Mouse (Mus musculus) hindbrain, embryonic 11.5 days (tissue): ENCODE results near the gene Cdk14. TPM values are rescaled to one million over a fixed set of nuclear protein-coding genes. Genes with fewer than 3 reads are reported as not detected.

Experiments used
- ATAC-seq: fragments of 200-750 bp; cut with Nextera tagmentation; 2 replicates; pipeline ENCODE4 v1.8.0; 2017; ENCODE audit warnings: mild to moderate bottlenecking, moderate TSS enrichment, moderate library complexity; ENCODE audit not compliant: low FRiP score
- DNase-seq: peaks from one replicate; pipeline ENCODE4 v3.0.0-alpha.2; 2015; ENCODE audit warnings: low spot score
- H3K27ac ChIP-seq: fragments of 300-500 bp; sonication (generic); 2 replicates; pipeline ENCODE4 v1.5.1; 2014; ENCODE audit warnings: mild to moderate bottlenecking, low read depth, low read length
- H3K27me3 ChIP-seq: fragments of 300-500 bp; sonication (generic); 2 replicates; pipeline ENCODE4 v1.6.1; 2014; ENCODE audit warnings: mild to moderate bottlenecking, low read length, moderate library complexity, mixed read lengths; ENCODE audit not compliant: control insufficient read depth, insufficient read depth
- H3K36me3 ChIP-seq: fragments of 300-500 bp; sonication (generic); 2 replicates; pipeline ENCODE4 v1.6.1; 2014; ENCODE audit warnings: mild to moderate bottlenecking, low read length, moderate library complexity, mixed read lengths; ENCODE audit not compliant: control insufficient read depth, insufficient read depth
- H3K4me1 ChIP-seq: fragments of 300-500 bp; sonication (generic); replicated peaks from 2 replicates; pipeline ENCODE4 v1.6.1; 2014; ENCODE audit warnings: low read length, mixed read lengths; ENCODE audit not compliant: control insufficient read depth, insufficient read depth
- H3K4me2 ChIP-seq: fragments of 300-500 bp; sonication (generic); replicated peaks from 2 replicates; pipeline ENCODE4 v1.6.1; 2014; ENCODE audit warnings: mild to moderate bottlenecking, low read depth, low read length
- H3K4me3 ChIP-seq: fragments of 300-500 bp; sonication (generic); 2 replicates; pipeline ENCODE4 v1.5.1; 2014; ENCODE audit warnings: low read depth, low read length
- H3K9ac ChIP-seq: fragments of 300-500 bp; sonication (generic); 2 replicates; pipeline ENCODE4 v1.6.1; 2014; ENCODE audit warnings: low read depth, low read length
- H3K9me3 ChIP-seq: fragments of 300-500 bp; sonication (generic); 2 replicates; pipeline ENCODE4 v1.6.1; 2016; ENCODE audit warnings: low read length; ENCODE audit not compliant: control insufficient read depth
- WGBS: fragments of 180-500 bp; shearing (Covaris S2); extraction: QIAGEN DNeasy Blood & Tissue Kit; methylation state at CpG from one replicate; pipeline ENCODE4 v1.1.7; 2014; 5-methylcytosine and 5-hydroxymethylcytosine counted together
- polyA plus RNA-seq: library from polyadenylated mRNA; unstranded; fragments of >200 nt; fragmentation: Nextera tagmentation; extraction: Ambion mirVana; gene quantifications from 2 replicates; pipeline ENCODE4 v1.2.1, GENCODE M21; 2014

The Cdk14 gene
- polyA plus RNA-seq, 1 experiment from 2014 or later = 35.7 TPM

DNA sequence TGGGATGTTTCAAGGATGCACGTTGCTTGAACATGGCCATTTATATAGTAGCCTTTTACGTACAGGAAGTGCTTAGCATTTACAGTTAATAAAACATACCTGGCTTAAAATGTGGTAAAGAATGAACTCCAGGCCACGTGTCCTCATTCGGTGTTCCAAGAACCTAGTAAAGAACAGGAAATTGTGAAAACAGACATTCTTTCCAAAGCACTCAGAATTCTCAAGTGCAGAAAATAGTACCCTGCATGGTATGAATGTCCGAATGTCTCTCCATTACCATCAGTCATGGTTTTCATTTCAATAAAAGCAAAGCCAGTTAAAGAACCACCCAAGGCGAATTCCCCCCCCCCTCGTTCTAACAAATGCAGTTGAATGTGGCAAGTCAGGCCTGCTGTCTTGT is 470.7 kb downstream of the Cdk14 start:
- H3K4me3 ChIP-seq = no peak overlapping the region
- H3K4me1 ChIP-seq = no peaks in the 10 kb centered on the region
- ATAC-seq (no peak), DNase-seq (no peak)
- H3K27ac ChIP-seq = no peak overlapping the region
- H3K9ac ChIP-seq = no peak overlapping the region
- no peak overlapping the region for H3K4me2 ChIP-seq
- no peaks in the 10 kb centered on the region for H3K9me3 ChIP-seq
- H3K36me3 ChIP-seq = no peaks in the 10 kb centered on the region
- H3K27me3 ChIP-seq = no peaks in the 10 kb centered on the region
- WGBS = 82% methylated on average over 7 of the region's 7 CpGs

DNA sequence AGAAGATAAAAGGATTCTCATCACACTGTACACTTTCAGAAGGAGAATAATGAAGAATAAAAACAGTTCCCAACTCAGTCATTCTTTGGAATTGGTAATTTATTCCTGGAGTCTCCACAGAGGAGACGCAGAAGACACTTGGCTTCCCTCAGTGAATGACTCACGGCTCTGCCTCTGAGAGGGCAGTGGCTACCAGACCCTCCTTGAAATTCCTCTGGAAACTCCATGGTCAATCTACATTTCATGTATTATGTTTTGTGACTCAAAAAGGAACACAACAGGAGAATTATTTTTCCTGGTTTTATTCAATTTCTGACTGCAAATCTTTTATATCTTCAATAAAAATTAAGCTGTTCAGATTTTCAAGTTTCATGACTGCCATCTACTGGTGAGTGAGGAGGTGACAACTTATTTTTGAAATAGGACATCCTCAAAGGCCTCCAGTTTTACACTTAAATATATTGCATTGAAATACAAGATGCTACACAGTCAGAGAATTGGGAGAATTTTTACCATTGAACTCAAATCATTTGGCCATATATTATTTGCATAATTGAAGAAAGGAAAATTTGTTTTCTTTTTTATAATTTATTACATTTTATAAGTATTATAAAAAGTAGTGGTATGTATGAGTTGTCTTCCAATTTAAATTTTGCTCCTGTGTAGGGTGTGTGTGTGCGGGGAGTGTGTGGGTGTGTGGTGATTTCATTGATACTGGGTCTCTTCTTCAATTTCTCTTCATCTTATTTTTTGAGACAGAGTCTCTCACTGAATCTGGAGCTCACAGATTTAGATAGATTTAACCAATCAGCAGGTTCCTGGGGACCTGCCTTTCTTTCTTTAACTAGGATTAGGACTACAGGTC is 471.8 kb downstream of the Cdk14 start:
- 60% methylated on average over 3 of the region's 3 CpGs for WGBS
- H3K27me3 ChIP-seq = no peaks in the 10 kb centered on the region
- H3K9me3 ChIP-seq = no peaks in the 10 kb centered on the region
- H3K4me1 ChIP-seq = no peaks in the 10 kb centered on the region
- no peak overlapping the region for H3K4me3 ChIP-seq
- DNase-seq (peak; percentile 65), ATAC-seq (peak; percentile 51; the same call in 1 of the 2 replicates)
- no peak overlapping the region for H3K9ac ChIP-seq
- H3K36me3 ChIP-seq = no peaks in the 10 kb centered on the region
- no peak overlapping the region for H3K27ac ChIP-seq
- H3K4me2 ChIP-seq = no peak overlapping the region

DNA sequence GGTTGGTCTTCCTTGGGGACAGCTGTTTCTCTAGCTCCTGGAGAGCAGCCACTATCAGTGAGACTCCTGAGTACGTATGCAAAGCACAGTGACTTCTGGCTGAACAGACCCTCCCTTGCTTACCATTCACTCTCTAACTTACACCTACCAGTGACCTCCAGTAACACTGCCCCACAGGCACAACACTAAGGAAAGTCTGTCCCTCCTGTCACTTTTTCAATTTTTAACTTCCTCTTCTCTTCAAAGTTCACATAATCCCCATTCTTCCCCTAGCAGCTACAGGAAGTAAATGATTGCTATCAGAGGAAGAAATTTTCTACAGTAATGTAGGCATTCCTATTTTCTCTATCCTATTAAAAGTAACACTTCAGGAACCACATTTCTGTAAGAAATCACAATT is 485.0 kb downstream of the Cdk14 start:
- Histone ChIP-seq H3K27me3 (no peaks in the 10 kb centered on the region), H3K36me3 (no peaks in the 10 kb centered on the region), H3K4me3 (no peak overlapping the region), H3K4me1 (no peaks in the 10 kb centered on the region), H3K4me2 (no peak overlapping the region), H3K9me3 (no peaks in the 10 kb centered on the region), H3K9ac (no peak overlapping the region), H3K27ac (no peak overlapping the region)
- 55% methylated on average over 1 of the region's 1 CpGs for WGBS
- ATAC-seq = no peak
- no peak for DNase-seq

DNA sequence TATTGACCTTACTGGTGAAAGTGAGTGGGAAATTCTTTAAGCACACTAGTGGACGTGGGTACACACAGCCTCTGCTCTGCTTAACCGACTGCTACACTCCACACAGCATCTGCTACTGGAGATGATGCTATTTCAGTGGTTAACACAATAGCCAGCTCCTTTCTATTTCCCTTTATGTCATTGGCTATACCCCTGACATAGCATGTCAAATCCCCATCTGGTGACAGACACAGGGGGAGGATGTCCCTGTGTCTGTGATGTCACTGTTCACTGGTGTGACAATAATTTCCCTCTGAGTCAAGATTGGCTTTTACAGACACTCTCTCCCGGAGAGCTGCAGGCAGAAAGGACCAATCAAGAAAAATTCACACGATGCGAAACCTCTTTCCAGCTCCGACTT is 485.6 kb downstream of the Cdk14 start:
- Histone ChIP-seq H3K4me1 (no peaks in the 10 kb centered on the region), H3K27me3 (no peaks in the 10 kb centered on the region), H3K9ac (no peak overlapping the region), H3K4me2 (no peak overlapping the region), H3K36me3 (no peaks in the 10 kb centered on the region), H3K27ac (no peak overlapping the region), H3K4me3 (no peak overlapping the region), H3K9me3 (no peaks in the 10 kb centered on the region)
- peak; percentile 54; the same call in 1 of the 2 replicates for ATAC-seq
- 80% methylated on average over 6 of the region's 6 CpGs for WGBS
- no peak for DNase-seq

DNA sequence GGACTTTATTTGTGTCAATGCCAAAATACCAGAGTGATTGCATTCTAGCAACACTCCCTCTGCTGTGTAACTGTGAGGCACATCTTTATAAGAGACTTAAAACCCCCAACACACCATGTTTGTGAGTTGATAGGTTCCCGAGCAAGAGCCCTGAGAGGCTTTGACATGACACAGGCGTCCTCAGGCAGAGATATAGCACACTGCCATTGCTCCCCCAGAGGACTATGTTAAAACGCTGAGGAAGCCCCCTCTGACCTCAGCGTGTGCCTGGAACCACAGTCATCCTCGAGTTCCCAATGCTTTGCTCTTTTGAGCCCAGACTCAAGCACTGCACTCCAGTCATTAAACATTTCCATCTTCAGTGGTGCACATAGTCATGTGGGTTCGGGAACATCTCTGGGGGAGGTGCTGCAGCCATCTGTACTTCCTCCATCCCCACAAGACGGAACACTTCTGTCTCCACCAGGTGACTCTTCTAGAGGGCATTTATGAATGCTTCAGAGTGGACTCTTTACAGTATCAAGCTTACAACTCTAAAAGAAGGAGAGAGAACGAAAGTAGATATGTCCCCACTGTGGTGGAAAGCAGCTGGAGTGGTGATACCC is 488.5 kb downstream of the Cdk14 start:
- no peak overlapping the region for H3K4me3 ChIP-seq
- no peaks in the 10 kb centered on the region for H3K9me3 ChIP-seq
- H3K27me3 ChIP-seq = no peaks in the 10 kb centered on the region
- H3K9ac ChIP-seq = no peak overlapping the region
- WGBS = 79% methylated on average over 8 of the region's 8 CpGs
- no peak overlapping the region for H3K27ac ChIP-seq
- no peak for ATAC-seq
- no peaks in the 10 kb centered on the region for H3K4me1 ChIP-seq
- H3K36me3 ChIP-seq = no peaks in the 10 kb centered on the region
- DNase-seq = no peak
- no peak overlapping the region for H3K4me2 ChIP-seq

DNA sequence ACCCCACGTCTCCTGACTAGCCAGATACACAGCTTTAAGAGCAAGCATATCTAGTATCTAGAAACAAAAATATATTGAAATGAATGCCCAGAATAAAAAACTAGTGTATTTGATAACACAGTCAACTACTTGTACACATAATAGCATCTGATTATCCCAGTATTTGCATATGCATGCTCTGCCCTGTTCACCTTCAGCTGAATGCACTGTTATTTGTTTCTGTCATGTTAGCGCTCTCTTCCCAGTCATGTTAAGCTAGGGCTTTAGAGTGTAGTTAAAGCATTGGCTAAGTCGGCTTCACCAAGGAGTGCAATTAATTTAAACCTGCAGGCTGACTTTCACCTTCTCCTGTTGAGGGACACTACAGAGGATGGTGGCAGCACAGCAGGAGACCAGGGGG is 490.5 kb downstream of the Cdk14 start:
- Histone ChIP-seq H3K4me3 (no peak overlapping the region), H3K4me2 (no peak overlapping the region), H3K4me1 (no peaks in the 10 kb centered on the region), H3K9ac (no peak overlapping the region), H3K27me3 (no peaks in the 10 kb centered on the region), H3K36me3 (no peaks in the 10 kb centered on the region), H3K27ac (no peak overlapping the region), H3K9me3 (no peaks in the 10 kb centered on the region)
- DNase-seq (no peak), ATAC-seq (no peak)
- 68% methylated on average over 3 of the region's 3 CpGs for WGBS

DNA sequence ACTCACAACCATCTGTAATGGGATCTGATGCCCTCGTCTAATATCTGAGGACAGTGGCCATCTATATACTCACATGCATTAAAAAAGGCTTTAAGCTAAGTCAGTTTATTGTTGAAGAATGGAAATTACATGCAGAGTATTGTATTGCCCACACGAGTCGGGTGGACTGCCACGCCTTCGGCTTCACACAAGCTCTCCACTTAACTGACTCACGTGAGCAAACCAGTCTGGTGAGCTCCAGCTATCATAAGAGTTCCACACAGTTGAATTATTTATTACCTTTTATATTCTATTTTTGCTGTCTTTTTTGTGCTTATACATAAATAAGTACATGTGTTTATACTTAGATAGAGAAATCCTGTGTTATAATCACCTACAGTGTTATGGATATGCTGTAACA is 495.2 kb downstream of the Cdk14 start:
- Histone ChIP-seq H3K27ac (no peak overlapping the region), H3K4me1 (no peaks in the 10 kb centered on the region), H3K36me3 (no peaks in the 10 kb centered on the region), H3K9ac (no peak overlapping the region), H3K27me3 (no peaks in the 10 kb centered on the region), H3K9me3 (no peaks in the 10 kb centered on the region), H3K4me3 (no peak overlapping the region), H3K4me2 (no peak overlapping the region)
- WGBS = 84% methylated on average over 6 of the region's 6 CpGs
- ATAC-seq = no peak
- DNase-seq = no peak

DNA sequence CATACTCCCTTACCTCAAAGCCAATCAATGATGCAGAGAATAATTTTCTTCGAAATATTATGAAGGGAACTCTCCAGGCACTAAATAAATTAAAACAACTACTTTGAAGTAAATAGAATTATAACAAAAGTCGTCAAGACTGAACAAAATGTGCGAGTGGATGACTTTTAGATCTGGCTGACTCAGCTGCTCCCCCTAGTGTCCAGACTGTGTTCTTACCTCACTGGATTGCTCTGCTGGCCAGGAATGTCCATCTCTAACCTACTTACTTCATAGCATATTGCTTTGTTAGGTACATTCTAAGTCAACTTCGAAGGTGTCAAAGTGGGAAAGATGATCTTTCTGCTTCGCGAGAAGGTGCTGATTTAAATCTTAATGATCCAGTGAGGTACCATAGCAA is 501.7 kb downstream of the Cdk14 start:
- no peaks in the 10 kb centered on the region for H3K4me1 ChIP-seq
- no peak overlapping the region for H3K27ac ChIP-seq
- 15% methylated on average over 6 of the region's 6 CpGs for WGBS
- H3K4me3 ChIP-seq = no peak overlapping the region
- no peak for ATAC-seq
- H3K36me3 ChIP-seq = no peaks in the 10 kb centered on the region
- peak; percentile 78 for DNase-seq
- H3K27me3 ChIP-seq = no peaks in the 10 kb centered on the region
- H3K9me3 ChIP-seq = no peaks in the 10 kb centered on the region
- H3K9ac ChIP-seq = no peak overlapping the region
- no peak overlapping the region for H3K4me2 ChIP-seq

DNA sequence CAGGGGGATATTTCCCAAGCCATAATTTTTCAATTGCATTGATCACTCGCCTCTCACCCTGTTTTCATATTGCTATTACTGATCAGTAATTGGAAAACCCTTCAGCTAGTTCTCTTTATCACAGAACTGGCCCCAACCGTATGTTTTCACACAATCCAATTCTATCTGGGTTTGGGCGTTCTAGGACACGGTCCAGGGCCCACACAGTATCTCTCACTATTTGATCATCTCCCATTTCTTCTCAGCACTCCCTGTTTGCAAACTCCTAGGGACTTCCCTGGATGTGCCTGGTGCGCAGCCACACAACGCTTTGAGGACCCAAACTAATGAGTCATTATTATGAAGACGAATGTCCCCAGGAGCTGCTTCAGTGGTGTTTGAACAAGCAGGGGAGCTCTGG is 502.4 kb downstream of the Cdk14 start:
- H3K9me3 ChIP-seq = no peaks in the 10 kb centered on the region
- H3K36me3 ChIP-seq = no peaks in the 10 kb centered on the region
- no peak overlapping the region for H3K4me3 ChIP-seq
- H3K27ac ChIP-seq = no peak overlapping the region
- DNase-seq (no peak), ATAC-seq (no peak)
- no peak overlapping the region for H3K9ac ChIP-seq
- H3K4me1 ChIP-seq = no peaks in the 10 kb centered on the region
- WGBS = 84% methylated on average over 7 of the region's 7 CpGs
- no peak overlapping the region for H3K4me2 ChIP-seq
- H3K27me3 ChIP-seq = no peaks in the 10 kb centered on the region
